Mouse (Mus musculus) adrenal gland, postnatal 14 days (tissue): ENCODE measurements around the gene Olfr1371. TPM values are rescaled to one million over a fixed set of nuclear protein-coding genes. Genes with fewer than 3 reads are reported as not detected.
A peak's percentile ranks its signal among the peaks of the same experiment; 100 is the strongest.
"Not testable (repeated sequence)": the region's sequence is repeated elsewhere in the genome, so short reads cannot be mapped to it uniquely, and the experiment has no call there.

ENCODE experiments used
- DNase-seq: peaks from one replicate; pipeline ENCODE4 v3.0.0; 2021; ENCODE audit warnings: mixed read lengths
- total RNA-seq: library from RNA; stranded (reverse); gene quantifications from 2 replicates; pipeline ENCODE4 v1.2.3, GENCODE M21; 2021

Gene Olfr1371
- total RNA-seq, 1 experiment from 2014 or later = not detected

- no peak for DNase-seq
Observed at GRCm38 (mm10) chr11:52225986-52226599, 12.3 kb upstream of the Olfr1371 start.

- peak; percentile 51 for DNase-seq
Observed at GRCm38 (mm10) chr11:52223968-52224682, 10.3 kb upstream of the Olfr1371 start.

DNA sequence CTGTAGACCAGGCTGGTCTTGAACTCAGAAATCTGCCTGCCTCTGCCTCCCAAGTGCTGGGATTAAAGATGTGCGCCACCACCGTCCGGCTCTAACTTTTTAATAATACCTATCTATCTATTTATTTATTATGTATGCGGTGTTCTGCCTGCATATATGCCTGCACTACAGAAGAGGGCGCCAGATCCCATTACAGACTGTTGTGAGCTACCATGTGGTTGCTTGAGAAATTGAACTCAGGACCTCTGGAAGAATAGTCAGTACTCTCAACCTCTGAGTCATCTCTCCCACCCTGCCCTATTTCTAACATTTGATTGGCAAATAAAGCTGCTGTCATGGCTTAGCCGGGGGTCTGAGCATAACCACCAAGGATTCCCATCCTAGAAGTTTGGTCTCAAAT is 9.1 kb upstream of the Olfr1371 start:
- DNase-seq = peak; percentile 44

DNA sequence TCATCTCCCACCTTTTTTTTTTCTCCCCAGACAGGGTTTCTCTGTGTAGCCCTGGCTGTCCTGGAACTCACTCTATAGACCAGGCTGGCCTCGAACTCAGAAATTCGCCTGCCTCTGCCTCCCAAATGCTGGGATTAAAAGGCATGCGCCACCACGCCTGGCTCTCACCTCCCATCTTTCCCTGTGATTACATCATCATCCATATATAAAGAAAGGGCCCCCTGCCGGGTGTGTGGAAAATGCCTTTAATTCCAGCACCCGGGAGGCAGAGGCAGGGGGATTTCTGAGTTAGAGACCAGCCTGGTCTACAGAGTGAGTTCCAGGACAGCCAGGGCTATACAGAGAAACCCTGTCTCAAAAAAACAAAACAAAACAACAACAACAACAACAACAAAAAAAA is 8.1 kb upstream of the Olfr1371 start:
- not testable (repeated sequence) for DNase-seq

DNA sequence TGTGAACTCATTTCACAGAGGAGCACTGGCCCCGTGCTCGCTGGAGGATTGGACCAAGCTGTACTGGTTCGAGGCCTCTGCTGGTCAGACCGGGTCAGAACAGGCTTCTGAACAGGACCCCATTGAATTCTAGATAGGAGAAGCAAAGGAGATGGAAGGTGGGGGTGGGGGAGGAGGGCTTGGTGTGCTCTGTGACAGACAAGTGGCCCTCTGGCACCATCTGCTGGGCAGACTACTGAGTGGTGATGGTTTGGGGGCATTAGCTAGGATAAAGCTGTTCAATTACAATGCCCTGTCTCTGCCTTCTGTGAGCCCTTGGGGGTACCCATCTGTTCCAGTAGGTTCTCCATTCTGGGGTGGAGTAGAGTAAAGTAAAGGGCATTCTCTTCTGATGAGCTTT is 6.5 kb upstream of the Olfr1371 start:
- peak; percentile 87 for DNase-seq

GRCm38 (mm10) chr11:52196496-52197023 is 17.2 kb downstream of the Olfr1371 start:
- not testable (repeated sequence) for DNase-seq

DNA sequence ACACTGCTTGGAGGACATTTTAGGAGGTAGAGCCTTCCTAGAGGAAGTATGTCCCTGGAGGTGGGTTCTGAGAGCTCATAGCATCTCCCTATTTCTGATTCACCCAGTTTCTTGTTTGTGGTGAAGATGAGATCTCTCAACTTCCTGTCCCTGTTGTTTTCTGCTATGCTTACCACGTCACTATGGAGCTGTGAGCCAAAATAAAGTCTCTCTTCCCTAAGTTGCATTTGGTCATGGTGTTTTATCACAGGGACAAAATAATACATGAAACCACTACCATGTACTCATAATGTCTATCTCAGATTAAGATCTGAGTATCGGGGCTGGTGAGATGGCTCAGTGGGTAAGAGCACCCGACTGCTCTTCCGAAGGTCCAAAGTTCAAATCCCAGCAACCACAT is 33.1 kb downstream of the Olfr1371 start:
- DNase-seq = not testable (repeated sequence)

DNA sequence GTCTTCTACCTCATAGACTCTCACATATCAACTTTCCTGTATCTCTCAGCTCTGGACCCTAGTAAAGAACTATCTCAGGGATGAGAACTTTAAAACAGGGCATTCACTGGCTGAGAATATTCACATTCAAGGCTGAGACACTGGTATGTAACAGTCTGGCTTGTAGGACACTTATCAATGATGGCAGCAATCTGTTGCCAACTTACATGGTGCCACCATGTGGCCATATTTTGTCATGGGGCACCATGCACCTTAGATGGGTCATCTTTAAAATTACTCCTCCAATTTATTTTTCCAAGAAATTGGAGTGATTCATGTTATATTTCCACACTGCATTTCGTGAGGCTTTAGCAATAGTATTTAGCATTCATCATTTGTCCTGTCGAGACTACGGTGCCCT is 33.9 kb downstream of the Olfr1371 start:
- DNase-seq = peak; percentile 25

DNA sequence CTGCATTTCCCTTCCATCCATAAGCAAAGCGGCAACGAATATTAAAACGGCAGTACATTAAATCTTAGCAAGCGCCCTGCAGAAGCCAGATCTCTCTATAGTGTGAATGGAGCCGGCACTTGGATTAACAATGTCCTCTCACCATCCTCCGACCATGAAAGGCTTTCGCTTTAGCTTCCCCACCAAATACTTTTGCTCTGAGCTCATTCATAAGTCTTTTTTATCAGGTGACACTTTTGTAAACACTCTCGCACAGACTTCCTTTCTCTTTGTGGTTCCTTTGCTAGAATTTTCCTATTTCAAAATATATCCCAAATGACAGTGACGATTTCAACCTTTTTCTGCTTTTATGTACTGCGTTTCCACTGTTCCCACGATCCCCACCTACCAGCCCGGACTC is 45.3 kb downstream of the Olfr1371 start:
- DNase-seq = no peak

DNA sequence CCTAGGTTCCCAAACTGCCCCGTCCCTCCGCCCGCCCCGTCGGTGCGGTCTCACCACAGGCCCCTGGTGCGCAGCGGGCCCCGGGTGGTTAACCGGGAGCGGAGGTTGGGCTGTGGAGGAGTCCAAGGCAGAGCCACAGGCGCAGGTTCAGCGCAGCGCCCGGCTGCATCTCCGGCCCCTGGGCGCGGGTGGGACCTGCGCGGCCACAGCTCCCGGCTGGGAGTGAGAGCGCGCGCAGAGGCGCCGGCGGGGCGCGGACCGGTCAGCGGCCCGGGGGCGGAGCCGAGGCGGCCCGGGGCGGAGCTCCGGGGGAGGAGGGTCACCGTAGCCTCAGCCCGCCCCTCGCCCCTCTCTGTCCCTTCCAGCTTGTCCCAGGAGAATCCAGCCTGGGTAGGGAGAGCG is 45.9 kb downstream of the Olfr1371 start:
- peak; percentile 57 for DNase-seq

- DNase-seq = peak; percentile 29
Observed at GRCm38 (mm10) chr11:52167126-52167525, 46.7 kb downstream of the Olfr1371 start.

DNA sequence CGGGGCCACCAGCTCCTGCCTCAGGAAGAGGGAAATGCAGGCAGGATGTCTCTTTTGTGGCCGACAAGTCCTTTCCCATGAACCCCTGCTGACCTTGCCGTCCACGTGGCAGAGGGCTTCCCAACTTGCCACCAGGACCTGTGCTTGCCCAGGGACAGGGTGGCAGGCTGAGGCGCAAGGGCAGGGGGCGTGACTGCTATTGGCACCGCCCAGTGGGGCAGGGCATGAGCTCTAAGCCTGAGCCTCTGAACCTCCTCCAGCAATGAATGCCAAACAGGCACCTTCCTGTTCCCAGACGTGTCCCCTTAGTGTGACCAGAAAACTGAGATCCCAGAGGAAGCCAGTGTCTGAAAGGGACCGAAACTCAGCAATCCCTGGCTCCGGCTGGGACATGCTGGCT is 49.9 kb downstream of the Olfr1371 start:
- DNase-seq = peak; percentile 78

Other genes starting within 250 kb of the Olfr1371 start
- gene Cdkn2aipnl, start 246.3 kb downstream of the Olfr1371 start, total RNA-seq = 20.1 and 24.9 TPM in 2 replicates
- gene Ube2b, start 213.2 kb downstream of the Olfr1371 start, total RNA-seq = 152 and 153 TPM in 2 replicates
- 4.3 and 5.6 TPM in 2 replicates for gene Cdkl3, start 209.8 kb downstream of the Olfr1371 start, total RNA-seq
- 75.1 and 78.2 TPM in 2 replicates for gene Ppp2ca, start 115.3 kb downstream of the Olfr1371 start, total RNA-seq
- gene Olfr1373, start 68.5 kb downstream of the Olfr1371 start, total RNA-seq = not detected in 2 replicates
- gene Skp1a, start 18.0 kb upstream of the Olfr1371 start, total RNA-seq = 321 and 322 TPM in 2 replicates
- gene Tcf7, start 69.0 kb upstream of the Olfr1371 start, total RNA-seq = 41.6 and 78.5 TPM in 2 replicates
- 309 and 313 TPM in 2 replicates for gene Vdac1, start 146.9 kb upstream of the Olfr1371 start, total RNA-seq
- gene 9530068E07Rik, start 182.4 kb upstream of the Olfr1371 start, total RNA-seq = 137 and 146 TPM in 2 replicates